Mouse (Mus musculus) spleen, adult 10 weeks (tissue): ENCODE measurements around the gene AU022252. TPM values are rescaled to one million over a fixed set of nuclear protein-coding genes. Genes with fewer than 3 reads are reported as not detected.

Experiments used
- polyA plus RNA-seq: library from polyadenylated mRNA; stranded (reverse); fragments of 350-450 nt; fragmentation: Illumina TruSeq; extraction: RNeasy Lipid Tissue Mini Kit (QIAGEN cat#74804); gene quantifications from one replicate; pipeline ENCODE4 v1.2.3, GENCODE M21; 2015; ENCODE audit warnings: low replicate concordance; ENCODE audit not compliant: insufficient read depth

The AU022252 gene
- 12.5 TPM for polyA plus RNA-seq

DNA sequence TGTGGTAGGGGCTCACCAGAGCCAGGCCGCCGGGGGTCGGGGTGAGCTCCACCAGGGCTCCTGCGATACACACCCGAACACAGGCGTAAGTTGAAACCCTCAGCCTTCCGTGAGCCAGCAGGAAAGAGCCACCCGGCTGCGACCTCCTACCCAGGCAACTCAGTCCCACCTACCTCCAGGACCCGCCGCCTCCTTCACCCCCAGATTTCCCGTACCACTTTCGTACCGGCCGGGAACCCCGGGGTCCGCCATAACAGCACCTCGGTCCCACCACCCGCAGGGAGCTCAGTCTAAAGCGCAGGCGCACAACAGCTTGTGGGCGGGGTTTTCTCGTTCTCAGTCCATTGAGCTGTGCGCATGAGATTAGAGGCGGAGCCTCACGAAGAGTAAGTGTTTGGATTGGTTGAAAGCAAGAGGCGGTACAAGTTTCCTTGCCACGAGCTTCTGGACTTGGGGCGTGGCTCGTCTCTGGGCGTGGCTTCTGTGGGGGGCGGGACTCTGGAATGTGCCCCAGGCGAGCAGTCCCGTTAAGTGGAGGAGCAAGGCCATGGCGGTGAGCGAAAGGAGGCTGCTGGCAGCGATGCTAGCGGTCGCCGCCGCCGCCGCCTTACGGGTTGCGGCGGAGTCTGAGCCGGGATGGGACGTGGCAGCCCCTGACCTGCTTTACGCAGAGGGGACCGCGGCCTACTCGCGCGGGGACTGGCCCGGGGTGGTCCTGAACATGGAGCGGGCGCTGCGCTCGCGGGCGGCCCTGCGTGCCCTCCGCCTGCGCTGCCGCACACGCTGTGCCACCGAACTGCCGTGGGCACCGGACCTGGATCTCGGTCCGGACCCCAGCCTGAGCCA, at the start of gene AU022252, which contains the start of gene P3h1:
AU022252 (minus strand) TSS at position 303 of the 846 bp plus-strand sequence.
P3h1 (plus strand) TSS at position 506 of the 846 bp plus-strand sequence.

DNA sequence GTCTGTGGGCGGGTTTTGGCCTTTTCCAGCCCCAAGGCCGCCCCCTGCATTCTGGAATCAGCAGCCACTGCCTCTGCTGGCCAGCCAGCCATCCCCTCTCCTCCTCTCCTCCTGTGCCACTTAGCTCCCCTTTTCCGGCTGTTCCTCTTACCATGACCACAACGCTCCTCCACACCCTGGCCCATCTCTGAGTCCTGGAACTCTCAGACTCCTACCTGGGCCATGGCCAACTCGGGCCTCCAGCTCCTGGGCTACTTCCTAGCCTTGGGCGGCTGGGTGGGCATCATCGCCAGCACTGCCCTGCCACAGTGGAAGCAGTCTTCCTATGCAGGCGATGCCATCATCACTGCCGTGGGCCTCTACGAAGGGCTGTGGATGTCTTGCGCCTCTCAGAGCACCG, 22.8 kb upstream of the AU022252 start, which contains the start of gene Cldn19:
Cldn19 (plus strand) TSS at position 64 of the 400 bp plus-strand sequence.

DNA sequence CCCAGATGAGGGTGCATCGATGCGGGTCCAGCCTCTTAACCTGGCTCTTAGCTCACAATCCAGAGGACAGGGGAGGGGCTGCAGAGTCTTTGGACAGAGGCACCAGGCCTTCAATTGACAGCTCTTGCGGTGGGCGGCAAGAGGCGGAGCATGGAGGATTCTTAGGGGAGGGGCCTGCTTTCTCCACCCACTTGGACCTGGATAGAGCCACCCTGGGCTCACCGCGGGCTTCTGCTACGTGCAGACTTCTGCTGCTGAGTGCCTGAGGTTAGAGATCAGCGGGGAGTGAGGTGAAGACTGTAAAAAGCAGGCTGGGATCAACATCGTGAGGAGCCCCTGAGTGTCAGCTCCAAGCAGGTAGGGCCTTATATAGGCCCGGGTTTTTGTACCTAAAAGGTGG, 14.3 kb downstream of the AU022252 start, which contains the start of gene Tmem269:
Tmem269 (minus strand) TSS at position 49 of the 400 bp plus-strand sequence.

DNA sequence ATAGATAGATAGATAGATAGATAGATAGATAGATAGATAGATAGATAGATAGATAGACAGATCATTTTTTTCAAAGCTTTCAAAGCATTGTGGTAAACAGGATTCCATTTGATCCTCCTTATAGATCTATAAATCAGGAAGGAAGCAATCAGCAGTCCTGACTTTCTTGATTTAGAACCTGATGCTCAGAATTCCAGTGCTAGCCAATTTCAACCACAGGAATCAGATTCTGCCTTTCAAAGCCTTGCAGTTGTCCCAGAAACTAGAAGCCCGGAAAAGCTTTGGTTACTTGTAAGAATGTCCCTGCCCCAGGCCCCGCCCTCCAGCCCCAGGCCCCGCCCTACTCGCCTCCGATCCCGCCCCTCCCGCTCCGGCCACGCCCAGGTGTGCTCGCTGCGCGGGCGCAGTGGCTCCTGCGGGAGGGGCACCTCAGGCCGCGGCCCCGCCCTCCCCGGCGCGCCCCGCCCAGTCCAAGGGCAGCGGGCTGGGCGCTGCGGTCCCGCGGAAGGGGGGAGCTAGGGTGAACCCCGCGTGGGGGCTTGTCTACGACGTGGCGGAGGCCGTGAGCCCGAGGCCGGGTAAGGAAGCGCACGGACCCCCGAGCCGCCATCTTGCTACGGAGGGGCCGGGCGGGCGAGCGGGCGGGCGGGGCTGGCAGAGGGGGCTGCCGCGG, 37.5 kb downstream of the AU022252 start, which contains the start of gene Svbp:
Svbp (plus strand) TSS at position 398 of the 673 bp plus-strand sequence.

DNA sequence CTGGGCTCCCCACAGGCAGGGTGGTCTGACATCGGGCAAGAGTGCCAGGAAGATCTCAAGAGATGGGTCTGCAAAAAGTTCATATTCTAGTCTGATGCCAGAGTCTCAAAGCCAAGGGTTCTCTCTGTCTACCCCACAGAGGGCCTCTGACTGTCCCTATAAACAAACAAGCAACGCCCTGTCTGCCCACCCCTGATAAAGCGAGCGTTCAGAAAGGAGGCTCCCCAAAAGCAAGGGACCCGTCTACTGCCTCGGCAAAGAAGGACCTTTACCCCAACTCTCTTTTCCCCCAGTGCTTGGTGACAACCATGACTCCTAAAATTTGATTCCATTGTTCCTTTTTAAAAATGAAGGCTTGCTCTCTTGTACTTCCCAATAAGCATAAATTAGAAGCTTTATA, 42.6 kb downstream of the AU022252 start, which contains the start of gene Ermap:
Ermap (minus strand) TSS at position 148 of the 400 bp plus-strand sequence.

DNA sequence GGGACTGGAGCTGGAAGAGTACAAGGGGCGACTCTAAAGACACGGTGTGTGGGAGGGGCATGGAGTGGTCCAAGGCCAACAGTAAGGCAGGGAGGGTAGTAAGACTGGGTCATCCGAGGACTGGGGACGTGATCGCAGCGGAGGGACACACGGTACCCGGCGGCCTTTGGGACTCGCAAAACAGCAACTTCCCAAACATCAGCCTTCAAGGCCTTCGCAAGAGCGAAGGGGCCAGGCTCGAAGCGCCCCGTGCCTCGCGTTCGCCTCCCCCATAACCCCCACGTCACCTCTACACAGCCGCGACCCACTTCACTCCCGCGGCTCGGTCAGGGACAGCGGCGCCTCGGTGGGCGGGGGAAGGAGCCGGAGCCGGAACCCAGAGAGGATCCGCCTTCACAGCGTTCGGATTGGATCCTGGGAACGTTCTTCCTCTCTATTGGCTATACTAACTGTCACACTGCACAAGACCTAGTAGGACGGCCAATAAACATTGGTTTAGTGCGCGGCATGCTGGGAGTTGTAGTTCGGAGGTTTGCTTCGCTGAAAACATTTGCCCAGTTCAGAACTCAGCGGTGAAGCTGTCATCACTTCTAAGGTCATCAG, 58.6 kb downstream of the AU022252 start, which contains the start of gene Zfp691:
Zfp691 (minus strand) TSS at position 345 of the 603 bp plus-strand sequence.

Other genes starting within 250 kb of the AU022252 start
- 16.5 TPM for gene Slc2a1, start 124.0 kb downstream of the AU022252 start, polyA plus RNA-seq
- gene Zfp691, start 58.5 kb downstream of the AU022252 start, polyA plus RNA-seq = 3.7 TPM
- gene Ermap, start 42.7 kb downstream of the AU022252 start, polyA plus RNA-seq = 26.1 TPM
- gene Svbp, start 37.4 kb downstream of the AU022252 start, polyA plus RNA-seq = 37.4 TPM
- 0.29 TPM for gene Tmem269, start 14.5 kb downstream of the AU022252 start, polyA plus RNA-seq
- gene P3h1, start 203 bp upstream of the AU022252 start, polyA plus RNA-seq = 6.0 TPM
- not detected for gene Cldn19, start 22.7 kb upstream of the AU022252 start, polyA plus RNA-seq
- 517 TPM for gene Ybx1, start 61.9 kb upstream of the AU022252 start, polyA plus RNA-seq
- gene Ppih, start 87.8 kb upstream of the AU022252 start, polyA plus RNA-seq = 62.7 TPM
- gene Ccdc30, start 182.8 kb upstream of the AU022252 start, polyA plus RNA-seq = 1.7 TPM
- 24.5 TPM for gene Ppcs, start 189.7 kb upstream of the AU022252 start, polyA plus RNA-seq
- not detected for gene Zmynd12, start 190.1 kb upstream of the AU022252 start, polyA plus RNA-seq